Mouse (Mus musculus) heart, embryonic 15.5 days (tissue): ENCODE results near the gene Nfix. TPM values are rescaled to one million over a fixed set of nuclear protein-coding genes. Genes with fewer than 3 reads are reported as not detected.

Source experiments
- ATAC-seq: fragments of 200-750 bp; cut with Nextera tagmentation; replicated peaks from 2 replicates; pipeline ENCODE4 v1.8.0; 2017; ENCODE audit warnings: low read depth, moderate TSS enrichment; ENCODE audit not compliant: insufficient number of reproducible peaks, insufficient read depth, low FRiP score
- H3K27ac ChIP-seq: fragments of 300-500 bp; sonication (generic); 2 replicates; pipeline ENCODE4 v1.5.1; 2015; ENCODE audit warnings: mild to moderate bottlenecking, inconsistent platforms
- H3K27me3 ChIP-seq: fragments of 300-500 bp; sonication (generic); 2 replicates; pipeline ENCODE4 v1.6.1; 2015; ENCODE audit warnings: inconsistent platforms
- H3K36me3 ChIP-seq: fragments of 300-500 bp; sonication (generic); 2 replicates; pipeline ENCODE4 v1.6.1; 2015; ENCODE audit warnings: mild to moderate bottlenecking, inconsistent platforms
- H3K4me1 ChIP-seq: fragments of 300-500 bp; sonication (generic); replicated peaks from 2 replicates; pipeline ENCODE4 v1.6.1; 2015; ENCODE audit warnings: inconsistent platforms
- H3K4me2 ChIP-seq: fragments of 300-500 bp; sonication (generic); 2 replicates; pipeline ENCODE4 v1.6.1; 2015; ENCODE audit warnings: inconsistent platforms, mild to moderate bottlenecking, moderate library complexity
- H3K4me3 ChIP-seq: fragments of 300-500 bp; sonication (generic); 2 replicates; pipeline ENCODE4 v1.5.1; 2015; ENCODE audit warnings: mild to moderate bottlenecking, inconsistent platforms
- H3K9ac ChIP-seq: fragments of 300-500 bp; sonication (generic); 2 replicates; pipeline ENCODE4 v1.6.1; 2015; ENCODE audit warnings: mild to moderate bottlenecking, inconsistent platforms
- H3K9me3 ChIP-seq: fragments of 300-500 bp; sonication (generic); replicated peaks from 2 replicates; pipeline ENCODE4 v1.6.1; 2016; ENCODE audit warnings: inconsistent platforms
- WGBS: fragments of 180-500 bp; shearing (Covaris S2); methylation state at CpG from one replicate; pipeline ENCODE4 v1.1.7; 2015; ENCODE audit warnings: mixed read lengths; 5-methylcytosine and 5-hydroxymethylcytosine counted together
- polyA plus RNA-seq: library from polyadenylated mRNA; unstranded; fragments of >200 nt; fragmentation: Nextera tagmentation; extraction: Ambion mirVana; gene quantifications from 2 replicates; pipeline ENCODE4 v1.2.1, GENCODE M21; 2015

Nfix gene
- polyA plus RNA-seq, 1 experiment from 2014 or later: 15.0 TPM

DNA sequence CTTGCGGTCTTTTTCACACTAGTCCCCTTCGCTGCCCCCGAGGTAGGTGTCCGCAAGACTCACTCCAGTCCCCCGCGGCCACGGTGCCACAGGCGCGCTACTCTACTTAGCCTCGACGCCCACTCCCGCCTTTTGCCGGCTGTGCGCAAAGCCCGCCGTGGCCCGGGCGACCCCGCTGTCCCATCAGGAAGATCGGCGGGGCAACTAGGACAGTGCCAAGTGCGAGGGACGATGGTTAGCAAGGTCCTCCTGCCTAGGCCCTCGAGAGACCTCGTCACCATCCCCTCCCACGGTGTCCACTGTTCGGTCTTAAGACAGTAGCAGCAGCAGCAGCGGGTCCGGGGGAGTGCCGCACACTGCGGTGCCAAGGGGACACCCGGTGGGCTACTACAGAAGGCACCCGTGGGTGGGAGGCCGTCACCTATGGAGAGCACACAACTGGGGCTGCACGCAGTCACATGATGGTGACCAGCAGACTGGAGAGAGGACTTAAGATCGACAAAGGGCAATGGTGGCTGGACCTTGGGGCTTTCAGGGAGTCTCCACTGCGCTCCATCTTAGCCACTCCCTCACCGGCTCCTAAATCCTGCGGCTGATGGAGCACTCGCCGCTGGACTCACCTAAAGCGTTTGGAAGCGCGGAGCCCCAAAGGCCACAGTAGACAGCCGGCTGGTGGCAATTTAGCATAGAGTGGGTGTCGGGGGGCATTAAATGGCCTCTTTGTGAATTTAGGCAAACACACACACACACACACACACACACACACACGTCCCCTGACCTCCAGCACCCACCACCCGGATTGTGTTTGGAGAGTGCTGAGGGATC lies 15.3 kb downstream of the Nfix start:
- Histone ChIP-seq H3K4me2 (peak overlapping the region; percentile 55), H3K36me3 (no peaks in the 10 kb centered on the region), H3K9me3 (no peaks in the 10 kb centered on the region), H3K4me3 (peak overlapping the region; percentile 28), H3K4me1 (peaks cover 51% of the 10 kb centered on the region), H3K27me3 (peaks cover 94% of the 10 kb centered on the region), H3K9ac (no peak overlapping the region), H3K27ac (no peak overlapping the region)
- no peak for ATAC-seq
- 8% methylated on average over 48 of the region's 48 CpGs for WGBS

DNA sequence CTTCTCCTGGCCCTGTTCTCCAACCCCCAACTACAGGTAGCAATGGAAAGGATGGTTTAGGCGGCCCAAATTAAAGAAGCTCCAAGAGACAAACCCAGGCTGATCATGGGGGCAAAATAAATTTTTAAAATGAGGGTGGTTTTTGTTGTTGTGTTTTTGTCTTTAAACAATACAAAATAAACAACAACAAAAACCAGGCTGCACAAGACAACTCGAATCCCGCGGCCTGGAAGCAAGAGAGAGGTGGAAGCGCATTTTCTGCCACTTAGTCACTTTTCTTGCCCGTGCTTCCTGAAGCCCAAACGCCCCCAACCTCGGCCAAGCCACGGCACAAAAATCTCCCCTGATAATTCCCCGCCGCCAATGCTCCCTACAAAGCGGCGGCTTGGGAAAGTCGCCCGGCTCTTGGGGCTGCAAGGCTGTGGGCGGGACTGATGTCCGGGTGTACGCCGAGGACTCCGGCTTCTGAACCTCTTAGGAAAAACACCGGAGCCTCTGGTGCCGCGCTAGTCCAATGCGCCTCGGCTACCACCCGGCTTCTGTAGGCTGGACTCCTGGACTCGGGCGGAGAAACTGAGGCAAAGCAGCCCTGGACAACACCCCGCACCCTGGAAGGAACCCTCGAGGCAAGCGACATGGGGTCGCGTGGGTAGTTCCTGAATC lies 16.1 kb downstream of the Nfix start:
- H3K4me2 ChIP-seq: peak overlapping the region; percentile 55
- H3K9ac ChIP-seq: no peak overlapping the region
- ATAC-seq: no peak
- peak overlapping the region; percentile 28 for H3K4me3 ChIP-seq
- H3K36me3 ChIP-seq: no peaks in the 10 kb centered on the region
- H3K27ac ChIP-seq: no peak overlapping the region
- WGBS: 4% methylated on average over 33 of the region's 33 CpGs
- H3K27me3 ChIP-seq: peaks cover 96% of the 10 kb centered on the region
- no peaks in the 10 kb centered on the region for H3K9me3 ChIP-seq
- peaks cover 51% of the 10 kb centered on the region for H3K4me1 ChIP-seq

GRCm38 (mm10) chr8:84783198-84783918 lies 16.8 kb downstream of the Nfix start:
- no peak for ATAC-seq
- peaks cover 97% of the 10 kb centered on the region for H3K27me3 ChIP-seq
- no peak overlapping the region for H3K4me3 ChIP-seq
- no peak overlapping the region for H3K27ac ChIP-seq
- WGBS: 24% methylated on average over 11 of the region's 11 CpGs
- no peak overlapping the region for H3K9ac ChIP-seq
- H3K9me3 ChIP-seq: no peaks in the 10 kb centered on the region
- H3K4me1 ChIP-seq: peaks cover 55% of the 10 kb centered on the region
- no peaks in the 10 kb centered on the region for H3K36me3 ChIP-seq
- no peak overlapping the region for H3K4me2 ChIP-seq

DNA sequence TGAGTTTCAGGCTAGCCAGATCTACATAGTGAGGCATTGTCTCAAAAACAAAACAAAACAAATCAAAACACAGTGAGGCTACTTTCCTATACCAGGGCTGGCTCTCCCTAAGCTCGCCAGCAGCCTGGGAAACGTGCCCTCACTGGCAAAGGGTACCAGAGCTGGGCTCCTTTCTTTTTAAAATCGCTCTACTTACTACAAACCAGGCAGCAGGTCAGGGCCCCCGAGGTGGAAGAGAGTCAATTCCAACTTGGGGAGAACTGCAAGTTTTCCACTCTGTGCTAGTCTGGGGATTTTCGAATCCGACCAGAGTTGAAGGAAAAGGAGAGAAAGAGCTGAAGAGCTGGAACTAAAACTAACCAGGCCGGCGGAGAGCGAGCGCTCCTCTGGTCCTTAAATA lies 17.5 kb downstream of the Nfix start:
- Histone ChIP-seq H3K4me1 (peaks cover 55% of the 10 kb centered on the region), H3K27me3 (peaks cover 97% of the 10 kb centered on the region), H3K4me2 (no peak overlapping the region), H3K4me3 (no peak overlapping the region), H3K27ac (no peak overlapping the region), H3K9ac (no peak overlapping the region), H3K36me3 (no peaks in the 10 kb centered on the region), H3K9me3 (no peaks in the 10 kb centered on the region)
- ATAC-seq: no peak
- WGBS: 34% methylated on average over 10 of the region's 10 CpGs

DNA sequence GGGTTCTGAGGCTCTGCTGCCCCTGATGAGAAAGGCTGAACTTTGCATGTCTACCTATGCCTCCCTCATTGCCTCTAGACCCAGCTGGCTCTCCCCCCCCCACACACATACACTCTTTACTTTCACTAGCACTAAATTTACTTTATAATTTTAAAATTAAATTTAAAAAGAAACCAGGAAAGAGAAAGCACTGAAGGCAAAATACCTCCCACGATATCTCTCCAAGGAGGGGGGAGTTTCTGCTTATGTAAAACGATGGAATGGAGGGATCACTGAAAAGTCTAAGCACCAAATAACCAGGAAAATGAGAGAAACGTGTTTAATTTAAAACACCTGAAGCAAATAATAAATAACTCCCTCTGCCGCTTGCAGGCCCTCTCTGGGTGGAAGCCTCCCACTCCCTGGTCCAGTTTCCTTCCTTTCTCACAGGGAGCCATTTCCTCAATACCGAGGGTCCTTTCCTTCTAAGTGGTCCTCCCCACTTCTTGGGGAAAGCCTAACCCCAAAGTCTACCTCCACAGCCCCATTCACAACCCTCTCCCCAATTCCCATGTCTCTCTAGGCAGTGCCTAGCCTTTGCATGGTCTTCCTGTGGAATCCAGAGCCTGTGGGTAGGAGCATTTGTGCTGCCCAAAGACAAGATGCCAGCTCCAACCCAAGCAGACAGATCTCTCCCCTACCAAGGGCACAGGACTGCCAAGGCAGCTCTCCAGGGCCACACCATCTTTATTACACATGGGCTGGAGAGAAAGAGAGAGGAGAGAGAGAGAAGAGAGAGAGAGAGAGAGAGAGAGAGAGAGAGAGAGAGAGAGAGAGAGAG lies 18.2 kb downstream of the Nfix start:
- no peaks in the 10 kb centered on the region for H3K36me3 ChIP-seq
- H3K9me3 ChIP-seq: no peaks in the 10 kb centered on the region
- no peak overlapping the region for H3K4me2 ChIP-seq
- WGBS: 42% methylated on average over 5 of the region's 5 CpGs
- ATAC-seq: no peak
- peaks cover 49% of the 10 kb centered on the region for H3K4me1 ChIP-seq
- peaks cover 97% of the 10 kb centered on the region for H3K27me3 ChIP-seq
- H3K27ac ChIP-seq: no peak overlapping the region
- no peak overlapping the region for H3K4me3 ChIP-seq
- no peak overlapping the region for H3K9ac ChIP-seq

GRCm38 (mm10) chr8:84780949-84781680 lies 19.0 kb downstream of the Nfix start:
- no peak overlapping the region for H3K27ac ChIP-seq
- no peak overlapping the region for H3K9ac ChIP-seq
- H3K9me3 ChIP-seq: no peaks in the 10 kb centered on the region
- no peak for ATAC-seq
- H3K4me1 ChIP-seq: peaks cover 41% of the 10 kb centered on the region
- peaks cover 97% of the 10 kb centered on the region for H3K27me3 ChIP-seq
- H3K36me3 ChIP-seq: no peaks in the 10 kb centered on the region
- H3K4me3 ChIP-seq: no peak overlapping the region
- H3K4me2 ChIP-seq: no peak overlapping the region
- 58% methylated on average over 6 of the region's 6 CpGs for WGBS

- no peak overlapping the region for H3K27ac ChIP-seq
- H3K27me3 ChIP-seq: peaks cover 97% of the 10 kb centered on the region
- H3K4me2 ChIP-seq: peak overlapping the region; percentile 1; the same call in 1 of the 2 replicates
- ATAC-seq: no peak
- WGBS: 55% methylated on average over 13 of the region's 13 CpGs
- no peak overlapping the region for H3K9ac ChIP-seq
- peaks cover 41% of the 10 kb centered on the region for H3K4me1 ChIP-seq
- H3K4me3 ChIP-seq: no peak overlapping the region
- H3K36me3 ChIP-seq: no peaks in the 10 kb centered on the region
- no peaks in the 10 kb centered on the region for H3K9me3 ChIP-seq
These were observed 20.0 kb downstream of the Nfix start for GRCm38 (mm10) chr8:84780225-84780555.

DNA sequence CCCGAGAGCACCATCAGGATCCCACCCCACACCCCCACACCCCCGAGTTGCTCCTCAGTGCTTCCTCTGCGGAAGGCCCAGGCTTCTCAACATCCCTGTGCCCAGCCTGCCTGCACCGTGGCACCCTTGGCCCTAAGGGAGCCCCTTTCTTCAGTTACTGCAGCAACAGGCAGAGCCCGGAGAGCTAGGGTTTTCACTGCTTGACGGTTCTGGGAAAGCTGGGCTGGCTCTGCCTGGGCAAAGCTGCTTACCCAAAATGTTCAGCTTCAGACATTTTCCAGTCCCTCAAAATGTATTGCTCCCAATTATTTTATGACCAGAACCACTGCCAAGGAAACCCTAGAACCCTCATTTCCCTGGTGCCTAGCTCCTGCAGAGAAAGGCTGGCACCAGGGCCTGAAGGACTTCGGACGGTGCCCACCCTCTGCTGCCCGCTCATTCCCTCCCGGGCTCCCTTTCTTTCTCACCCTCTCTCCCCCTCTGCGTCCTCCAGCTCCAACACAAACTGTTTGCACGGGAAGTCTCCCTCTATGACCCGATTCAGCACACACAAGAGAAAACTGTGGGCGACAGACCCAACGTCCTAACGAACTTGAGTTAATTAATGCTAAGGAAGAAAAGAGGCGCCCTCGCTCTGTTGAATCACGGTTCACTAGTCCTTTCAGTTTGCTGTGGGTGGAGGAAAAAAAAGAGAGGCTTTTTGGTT lies 20.5 kb downstream of the Nfix start:
- Histone ChIP-seq H3K27me3 (peaks cover 95% of the 10 kb centered on the region), H3K4me3 (no peak overlapping the region)
- ATAC-seq: no peak

DNA sequence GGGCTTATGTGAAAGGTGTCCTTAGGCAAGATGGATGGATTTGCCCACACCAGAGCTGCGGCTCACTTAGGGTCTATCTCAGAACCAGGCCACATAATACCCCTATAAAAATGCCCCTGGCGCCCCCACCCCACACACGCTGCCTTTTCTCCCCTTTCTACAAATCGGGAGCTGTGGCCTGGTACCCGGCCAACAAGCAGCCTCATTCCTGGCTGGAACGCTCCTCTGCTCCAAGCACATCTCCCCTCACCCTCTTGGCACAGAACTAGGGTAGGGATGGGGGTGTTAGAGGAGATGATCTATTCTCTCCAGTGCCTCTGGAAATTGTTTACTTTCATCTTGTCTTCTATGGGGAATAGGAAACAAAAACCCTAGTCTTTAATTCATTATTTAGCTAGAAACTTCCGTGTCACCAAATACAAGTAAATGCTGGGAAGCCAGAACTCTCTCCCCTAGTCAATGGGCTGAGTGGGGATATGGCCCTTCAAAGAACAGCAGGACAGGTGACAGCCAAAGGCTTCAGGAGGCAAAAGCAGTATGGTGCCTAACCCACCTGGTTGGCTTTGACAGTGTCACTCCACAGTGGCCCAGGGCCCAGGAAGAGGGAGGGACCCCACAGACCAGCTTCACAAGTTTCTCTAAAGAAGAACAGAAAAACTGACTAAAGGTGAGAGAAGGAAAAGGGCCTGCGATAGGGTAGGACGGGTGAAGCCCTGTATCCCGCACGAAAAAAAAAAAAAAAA lies 21.3 kb downstream of the Nfix start:
- H3K4me3 ChIP-seq: no peak overlapping the region
- H3K27me3 ChIP-seq: peaks cover 90% of the 10 kb centered on the region
- H3K27ac ChIP-seq: no peak overlapping the region
- no peak for ATAC-seq
- peaks cover 39% of the 10 kb centered on the region for H3K4me1 ChIP-seq
- 31% methylated on average over 11 of the region's 11 CpGs for WGBS
- no peak overlapping the region for H3K4me2 ChIP-seq
- H3K9ac ChIP-seq: no peak overlapping the region
- no peaks in the 10 kb centered on the region for H3K36me3 ChIP-seq
- no peaks in the 10 kb centered on the region for H3K9me3 ChIP-seq

More for the DNA sequence above, 20.5 kb downstream of the Nfix start:
- no peak overlapping the region for H3K9ac ChIP-seq
- no peaks in the 10 kb centered on the region for H3K36me3 ChIP-seq
- peak overlapping the region; percentile 11; the same call in 1 of the 2 replicates for H3K4me2 ChIP-seq
- H3K9me3 ChIP-seq: no peaks in the 10 kb centered on the region
- WGBS: 35% methylated on average over 19 of the region's 19 CpGs
- H3K27ac ChIP-seq: 0 out of 2 replicates have a peak overlapping the region, but pooled peaks have one; percentile 7
- H3K4me1 ChIP-seq: peaks cover 41% of the 10 kb centered on the region
